ENCODE assay signal across 8 mouse cellular contexts in the genomic region with DNA sequence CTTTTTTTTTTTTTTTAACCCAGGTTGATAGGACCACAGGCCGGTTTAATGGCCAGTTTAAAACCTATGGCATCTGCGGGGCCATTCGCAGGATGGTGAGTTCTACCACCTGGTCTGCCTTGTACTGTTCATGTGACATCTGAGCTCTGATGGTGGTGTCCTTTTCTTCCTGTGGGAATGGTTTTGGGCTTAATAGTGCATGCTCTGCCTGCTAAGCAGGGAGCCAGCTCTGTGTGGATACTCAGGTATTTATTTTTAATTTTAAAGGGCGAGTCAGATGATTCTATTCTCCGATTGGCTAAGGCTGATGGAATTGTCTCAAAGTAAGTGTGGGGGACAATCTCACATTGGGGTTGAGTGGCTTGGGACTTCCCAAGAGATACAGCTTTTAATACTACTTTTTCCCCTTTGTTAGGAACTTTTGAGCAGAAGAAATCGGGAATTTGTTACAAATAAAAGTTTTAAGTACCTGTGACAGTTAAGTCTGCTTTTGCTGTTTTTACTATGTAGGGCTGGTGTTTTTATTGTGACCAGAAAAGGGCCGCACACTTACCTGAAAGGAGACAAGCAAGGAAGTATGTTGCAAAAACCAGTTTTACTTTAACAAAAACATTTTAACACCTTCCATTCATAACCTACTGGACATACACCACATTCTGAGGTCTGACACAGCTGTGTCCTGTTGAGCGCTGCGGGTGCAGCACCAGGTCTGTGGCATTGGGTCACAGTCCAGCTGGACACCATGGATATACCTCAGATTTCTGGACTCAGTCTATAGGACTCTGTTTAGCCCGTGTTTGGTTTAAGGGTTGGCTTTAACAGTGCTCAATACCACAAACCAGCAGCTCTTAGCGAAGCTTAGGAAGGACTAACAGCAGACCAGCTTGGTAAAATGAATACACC. TPM values are rescaled to one million over a fixed set of nuclear protein-coding genes. Genes with fewer than 3 reads are reported as not detected.
DNase-seq lines count a peak whose midpoint lies in the region; ATAC-seq and TF ChIP-seq lines count a peak whose summit lies in the region.

No protein-coding gene starts in this region.

- no peak for ATAC-seq in heart, embryonic 14.5 days (ENCODE audit: insufficient number of reproducible peaks, insufficient read depth, low FRiP score, low read depth)
- ATAC-seq in monocyte, adult 5-6 weeks (replicated peaks; ENCODE audit: insufficient number of reproducible peaks, low FRiP score, low TSS enrichment, poor library complexity, severe bottlenecking) = no peak

- no peaks in the 10 kb centered on the region for H3K27me3 ChIP-seq in heart, embryonic 14.5 days (ENCODE audit: control insufficient read depth, insufficient read depth, low read length)
- H3K27me3 ChIP-seq in MEL (ENCODE audit: control insufficient read depth in 1 of 2, insufficient read depth in 2 of 2, low read length in 2 of 2) = no peaks in the 10 kb centered on the region
- no peaks in the 10 kb centered on the region for H3K27me3 ChIP-seq in hindbrain, embryonic 10.5 days (ENCODE audit: insufficient read depth, poor library complexity, severe bottlenecking)
- H3K27me3 ChIP-seq in midbrain, embryonic 10.5 days (ENCODE audit: low read depth, poor library complexity, severe bottlenecking) = no peaks in the 10 kb centered on the region

- peaks cover 18% of the 10 kb centered on the region for H3K79me2 ChIP-seq in MEL (ENCODE audit: control insufficient read depth, insufficient read depth, low read length, poor library complexity)

- 54% methylated on average over 11 of the region's 11 CpGs for WGBS in heart, embryonic 14.5 days
- WGBS in hindbrain, embryonic 10.5 days = 53% methylated on average over 11 of the region's 11 CpGs
- 55% methylated on average over 11 of the region's 11 CpGs for WGBS in midbrain, embryonic 10.5 days

- TF ChIP-seq RAD21 in MEL (IDR thresholded peaks at IDR 0.05; ENCODE audit: low read depth, low read length) = no peak

- no peaks in the 10 kb centered on the region for H3K9me3 ChIP-seq in heart, embryonic 14.5 days (ENCODE audit: control insufficient read depth, low read length)
- H3K9me3 ChIP-seq in MEL (replicated peaks; ENCODE audit: insufficient read depth, low read length) = no peaks in the 10 kb centered on the region
- H3K9me3 ChIP-seq in hindbrain, embryonic 10.5 days = no peaks in the 10 kb centered on the region
- no peaks in the 10 kb centered on the region for H3K9me3 ChIP-seq in midbrain, embryonic 10.5 days (replicated peaks)

- no peak for DNase-seq in heart, postnatal 4 days
- no peak for DNase-seq in MEL (ENCODE audit: low read depth, low spot score)
- no peak for DNase-seq in hindbrain, embryonic 10.5 days (ENCODE audit: low spot score)
- DNase-seq in midbrain, embryonic 10.5 days (ENCODE audit: low spot score) = no peak
- DNase-seq in urinary bladder, postnatal 14 days (ENCODE audit: low spot score) = no peak
- DNase-seq in B cell, adult 2 months = no peak

- peaks cover 8 to 15% of the 10 kb centered on the region in 2 experiments; a peak in 3 of 4 replicates for H3K4me1 ChIP-seq in heart, embryonic 14.5 days (ENCODE audit: control insufficient read depth in 2 of 2, insufficient read depth in 2 of 2, low read length in 2 of 2)
- peaks cover 0 to 11% of the 10 kb centered on the region in 2 experiments; a peak in 2 of 4 replicates for H3K4me1 ChIP-seq in MEL (ENCODE audit: control insufficient read depth in 1 of 2, insufficient read depth in 2 of 2, low read length in 2 of 2)
- H3K4me1 ChIP-seq in hindbrain, embryonic 10.5 days (replicated peaks) = peaks cover 26% of the 10 kb centered on the region
- H3K4me1 ChIP-seq in midbrain, embryonic 10.5 days = peaks cover 27% of the 10 kb centered on the region

- peak overlapping the region; percentile 93 for H3K9ac ChIP-seq in heart, embryonic 14.5 days (ENCODE audit: low read length)
- peak overlapping the region; percentile 92 for H3K9ac ChIP-seq in MEL (ENCODE audit: control insufficient read depth, low read depth, low read length, poor library complexity, severe bottlenecking)

- TF ChIP-seq CTCF in MEL (IDR thresholded peaks at IDR 0.05 in 2 of 3, conservative IDR thresholded peaks at IDR 0.05 in 1 of 3; ENCODE audit: control insufficient read depth in 1 of 3, insufficient read depth in 1 of 3, low read depth in 2 of 3, low read length in 3 of 3, poor library complexity in 1 of 3, severe bottlenecking in 1 of 3) = no peak

- TF ChIP-seq EP300 in MEL (IDR thresholded peaks at IDR 0.05; ENCODE audit: low read depth in 1 of 2, low read length in 2 of 2) = no peak

- peak overlapping the region; percentile 74 for H3K4me2 ChIP-seq in heart, embryonic 14.5 days (ENCODE audit: low read length)

- H3K4me3 ChIP-seq in heart, embryonic 14.5 days (ENCODE audit: control insufficient read depth in 1 of 2, insufficient read depth in 1 of 2, low read depth in 1 of 2, low read length in 2 of 2) = peak overlapping the region; percentile 77 to 85
- H3K4me3 ChIP-seq in MEL (ENCODE audit: control insufficient read depth in 1 of 2, insufficient read depth in 1 of 2, low read depth in 2 of 2, low read length in 2 of 2) = peak overlapping the region; percentile 65 to 84
- peak overlapping the region; percentile 86 for H3K4me3 ChIP-seq in hindbrain, embryonic 10.5 days
- H3K4me3 ChIP-seq in midbrain, embryonic 10.5 days = peak overlapping the region; percentile 81

- no peak for TF ChIP-seq POLR2A in MEL (IDR thresholded peaks at IDR 0.05; ENCODE audit: control insufficient read depth in 1 of 2, insufficient read depth in 1 of 2, low read depth in 1 of 2, low read length in 2 of 2, poor library complexity in 1 of 2)

- H3K36me3 ChIP-seq in heart, embryonic 14.5 days (ENCODE audit: control insufficient read depth, insufficient read depth, low read length) = peaks cover 51% of the 10 kb centered on the region
- H3K36me3 ChIP-seq in MEL (ENCODE audit: control insufficient read depth in 1 of 2, insufficient read depth in 2 of 2, low read length in 2 of 2) = peaks cover 6 to 17% of the 10 kb centered on the region in 2 experiments
- H3K36me3 ChIP-seq in hindbrain, embryonic 10.5 days = peaks cover 54% of the 10 kb centered on the region
- peaks cover 54% of the 10 kb centered on the region for H3K36me3 ChIP-seq in midbrain, embryonic 10.5 days

- no peak overlapping the region; a peak in 1 of 4 replicates for H3K27ac ChIP-seq in heart, embryonic 14.5 days (replicated peaks in 1 of 2; ENCODE audit: control insufficient read depth in 1 of 2, insufficient read depth in 1 of 2, low read depth in 2 of 2, low read length in 2 of 2)
- H3K27ac ChIP-seq in MEL (ENCODE audit: control insufficient read depth, low read depth, low read length) = peak overlapping the region; percentile 68
- peak overlapping the region; percentile 92 for H3K27ac ChIP-seq in hindbrain, embryonic 10.5 days
- H3K27ac ChIP-seq in midbrain, embryonic 10.5 days (replicated peaks) = peak overlapping the region; percentile 91

TF ChIP-seq in MEL, 35 proteins besides CTCF, POLR2A, EP300 and RAD21 (continues in another document):
- no peak for TF ChIP-seq ETS1 (IDR thresholded peaks at IDR 0.05; ENCODE audit: low read depth, low read length)
- peak; percentile 40; the same call in 1 of the 2 replicates for TF ChIP-seq MAX (IDR thresholded peaks at IDR 0.05; ENCODE audit: low read length)
- no peak for TF ChIP-seq ELF1 (IDR thresholded peaks at IDR 0.05; ENCODE audit: low read depth, low read length)
- no peak for TF ChIP-seq NRF1 (IDR thresholded peaks at IDR 0.05; ENCODE audit: insufficient read depth, low read depth, low read length, poor library complexity, severe bottlenecking)

RNA-seq across cellular contexts. Expression of a gene that starts 1.0 kb away (rescaled TPM):
- 386 and 447 TPM in 2 replicates for polyA plus RNA-seq in heart, embryonic 14.5 days (2014; fragmentation: Nextera tagmentation; extraction: Ambion mirVana)
- total RNA-seq in heart, postnatal 4 days (2021) = 100 to 1,000 TPM; 619 to 692 TPM
- 4,335 and 4,916 TPM in 2 replicates for total RNA-seq in MEL (2012; rRNA removed)
- polyA plus RNA-seq in MEL (2012; ENCODE audit: insufficient read depth in 1 of 2, insufficient read length in 2 of 2, low read depth in 1 of 2, low replicate concordance in 2 of 2, missing spikeins in 1 of 2) = 1,000 to 10,000 TPM in 1 of 2 experiments, 100 to 1,000 TPM in 1; 995 to 1,182 TPM
- 440 and 510 TPM in 2 replicates for polyA plus RNA-seq in hindbrain, embryonic 10.5 days (2016; fragmentation: Nextera tagmentation; extraction: Ambion mirVana)
- 409 and 515 TPM in 2 replicates for polyA plus RNA-seq in midbrain, embryonic 10.5 days (2016; fragmentation: Nextera tagmentation; extraction: Ambion mirVana)
- total RNA-seq in monocyte, adult 5-6 weeks (2017) = 1,771 to 2,174 TPM (median 1,777 TPM) in 3 replicates

RNA-seq across cellular contexts. Expression of a gene that starts 15.1 kb away (rescaled TPM):
- 15.1 and 16.1 TPM in 2 replicates for polyA plus RNA-seq in heart, embryonic 14.5 days (2014; fragmentation: Nextera tagmentation; extraction: Ambion mirVana)
- total RNA-seq in heart, postnatal 4 days (2021) = 10 to 100 TPM; 15.2 to 15.4 TPM
- 9.3 and 10.7 TPM in 2 replicates for total RNA-seq in MEL (2012; rRNA removed)
- 10 to 100 TPM in 1 of 2 experiments, not detected in 1; 16.7 TPM for polyA plus RNA-seq in MEL (2012; ENCODE audit: insufficient read depth in 1 of 2, insufficient read length in 2 of 2, low read depth in 1 of 2, low replicate concordance in 2 of 2, missing spikeins in 1 of 2)
- polyA plus RNA-seq in hindbrain, embryonic 10.5 days (2016; fragmentation: Nextera tagmentation; extraction: Ambion mirVana) = 12.6 and 16.0 TPM in 2 replicates
- polyA plus RNA-seq in midbrain, embryonic 10.5 days (2016; fragmentation: Nextera tagmentation; extraction: Ambion mirVana) = 12.1 and 14.0 TPM in 2 replicates
- total RNA-seq in monocyte, adult 5-6 weeks (2017) = 16.9 to 23.7 TPM (median 20.6 TPM) in 3 replicates

RNA-seq across cellular contexts. Expression of a gene that starts 31.5 kb away (rescaled TPM):
- polyA plus RNA-seq in heart, embryonic 14.5 days (2014; fragmentation: Nextera tagmentation; extraction: Ambion mirVana) = not detected in 2 replicates
- not detected for total RNA-seq in heart, postnatal 4 days (2021)
- total RNA-seq in MEL (2012; rRNA removed) = not detected in 2 replicates
- polyA plus RNA-seq in MEL (2012; ENCODE audit: insufficient read depth in 1 of 2, insufficient read length in 2 of 2, low read depth in 1 of 2, low replicate concordance in 2 of 2, missing spikeins in 1 of 2) = not detected
- 0.18 and 0.55 TPM in 2 replicates for polyA plus RNA-seq in hindbrain, embryonic 10.5 days (2016; fragmentation: Nextera tagmentation; extraction: Ambion mirVana)
- polyA plus RNA-seq in midbrain, embryonic 10.5 days (2016; fragmentation: Nextera tagmentation; extraction: Ambion mirVana) = 0.11 TPM in 1 of 2 replicates, not detected in the other
- total RNA-seq in monocyte, adult 5-6 weeks (2017) = not detected in 3 replicates

RNA-seq across cellular contexts. Expression of a gene that starts 32.6 kb away (rescaled TPM):
- 30.5 and 32.7 TPM in 2 replicates for polyA plus RNA-seq in heart, embryonic 14.5 days (2014; fragmentation: Nextera tagmentation; extraction: Ambion mirVana)
- total RNA-seq in heart, postnatal 4 days (2021) = 10 to 100 TPM; 47.8 to 49.6 TPM
- total RNA-seq in MEL (2012; rRNA removed) = 4.5 and 6.1 TPM in 2 replicates
- 10 to 100 TPM in 1 of 2 experiments, not detected in 1; 14.6 TPM for polyA plus RNA-seq in MEL (2012; ENCODE audit: insufficient read depth in 1 of 2, insufficient read length in 2 of 2, low read depth in 1 of 2, low replicate concordance in 2 of 2, missing spikeins in 1 of 2)
- 7.2 and 10.8 TPM in 2 replicates for polyA plus RNA-seq in hindbrain, embryonic 10.5 days (2016; fragmentation: Nextera tagmentation; extraction: Ambion mirVana)
- 5.3 and 6.4 TPM in 2 replicates for polyA plus RNA-seq in midbrain, embryonic 10.5 days (2016; fragmentation: Nextera tagmentation; extraction: Ambion mirVana)
- total RNA-seq in monocyte, adult 5-6 weeks (2017) = 0.29 to 7.1 TPM (median 0.29 TPM) in 3 replicates

Comparison
In these comparisons a context has a peak if more than half of its experiments do, and no peak if none do; other contexts are left out.
1. H3K27ac ChIP-seq: peak in MEL (single experiment), hindbrain, embryonic 10.5 days (single experiment) and midbrain, embryonic 10.5 days (single experiment); none in heart, embryonic 14.5 days (0 of 2).
2. Peak in every context shown above with its lines, with median percentiles within 50 percentile points of each other: H3K4me3 ChIP-seq.